Mouse (Mus musculus) neural tube, embryonic 11.5 days (tissue): ENCODE measurements around the gene Gm20388. TPM values are rescaled to one million over a fixed set of nuclear protein-coding genes. Genes with fewer than 3 reads are reported as not detected.

Source experiments
- ATAC-seq: fragments of 200-750 bp; cut with Nextera tagmentation; 2 replicates; pipeline ENCODE4 v1.8.0; 2017; ENCODE audit warnings: moderate number of reproducible peaks, mild to moderate bottlenecking, moderate TSS enrichment, moderate library complexity; ENCODE audit not compliant: insufficient read depth, low FRiP score, low TSS enrichment
- DNase-seq: peaks from one replicate; pipeline ENCODE4 v3.0.0-alpha.2; 2015; ENCODE audit warnings: low spot score
- H3K27ac ChIP-seq: fragments of 300-500 bp; sonication (generic); 2 replicates; pipeline ENCODE4 v1.5.1; 2014; ENCODE audit warnings: low read depth, mild to moderate bottlenecking, low read length
- H3K27me3 ChIP-seq: fragments of 300-500 bp; sonication (generic); 2 replicates; pipeline ENCODE4 v1.6.1; 2014; ENCODE audit warnings: mild to moderate bottlenecking, low read length, mixed read lengths; ENCODE audit not compliant: control insufficient read depth, insufficient read depth
- H3K36me3 ChIP-seq: fragments of 300-500 bp; sonication (generic); 2 replicates; pipeline ENCODE4 v1.6.1; 2014; ENCODE audit warnings: mild to moderate bottlenecking, low read length, moderate library complexity, mixed read lengths; ENCODE audit not compliant: control insufficient read depth, insufficient read depth
- H3K4me1 ChIP-seq: fragments of 300-500 bp; sonication (generic); 2 replicates; pipeline ENCODE4 v1.6.1; 2014; ENCODE audit warnings: low read length, mixed read lengths; ENCODE audit not compliant: control insufficient read depth, insufficient read depth
- H3K4me2 ChIP-seq: fragments of 300-500 bp; sonication (generic); 2 replicates; pipeline ENCODE4 v1.6.1; 2014; ENCODE audit warnings: low read depth, mild to moderate bottlenecking, moderate library complexity
- H3K4me3 ChIP-seq: fragments of 300-500 bp; sonication (generic); 2 replicates; pipeline ENCODE4 v1.5.1; 2014; ENCODE audit warnings: low read depth, low read length
- H3K9ac ChIP-seq: fragments of 300-500 bp; sonication (generic); 2 replicates; pipeline ENCODE4 v1.6.1; 2014; ENCODE audit warnings: mild to moderate bottlenecking, low read length
- H3K9me3 ChIP-seq: fragments of 300-500 bp; sonication (generic); 2 replicates; pipeline ENCODE4 v1.6.1; 2016; ENCODE audit warnings: low read length; ENCODE audit not compliant: control insufficient read depth
- WGBS: fragments of 180-500 bp; shearing (Covaris S2); extraction: QIAGEN DNeasy Blood & Tissue Kit; methylation state at CpG from one replicate; pipeline ENCODE4 v1.1.7; 2014; 5-methylcytosine and 5-hydroxymethylcytosine counted together
- polyA plus RNA-seq: library from polyadenylated mRNA; unstranded; fragments of >200 nt; fragmentation: Nextera tagmentation; extraction: Ambion mirVana; gene quantifications from 2 replicates; pipeline ENCODE4 v1.2.1, GENCODE M21; 2014

The Gm20388 gene
- polyA plus RNA-seq, 1 experiment from 2014 or later, result not detected

DNA sequence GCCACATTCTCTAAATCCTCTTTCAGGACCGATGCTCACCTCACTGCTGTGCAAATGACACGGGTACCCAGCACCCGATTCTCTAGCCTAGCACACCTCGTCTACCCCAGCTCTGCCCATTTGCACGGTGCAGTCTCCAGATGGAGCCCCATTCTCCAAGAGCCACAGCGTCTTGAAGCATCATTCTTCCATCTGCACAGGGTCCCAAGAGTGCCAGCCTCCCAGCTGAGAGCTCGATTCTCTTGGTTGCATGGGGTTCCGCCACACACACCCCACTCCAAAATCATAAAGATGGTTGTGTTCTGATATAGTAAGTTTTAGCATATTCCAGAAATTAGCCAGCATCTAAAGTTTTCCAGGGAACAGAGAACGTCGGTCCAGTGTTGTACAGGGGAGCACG, 2432.7 kb downstream of the Gm20388 start:
- Histone ChIP-seq H3K4me1 (peaks cover 10% of the 10 kb centered on the region), H3K27ac (no peak overlapping the region), H3K4me3 (peak overlapping the region; percentile 16; the same call in 1 of the 2 replicates), H3K4me2 (peak overlapping the region; percentile 33), H3K9ac (peak overlapping the region; percentile 18; the same call in 1 of the 2 replicates), H3K27me3 (peaks cover 21% of the 10 kb centered on the region), H3K36me3 (no peaks in the 10 kb centered on the region), H3K9me3 (no peaks in the 10 kb centered on the region)
- WGBS, result 6% methylated on average over 11 of the region's 11 CpGs
- ATAC-seq (no peak), DNase-seq (no peak)

GRCm38 (mm10) chr8:122343758-122344157, 2433.1 kb downstream of the Gm20388 start:
- H3K27ac ChIP-seq, result no peak overlapping the region
- peaks cover 10% of the 10 kb centered on the region for H3K4me1 ChIP-seq
- H3K36me3 ChIP-seq, result no peaks in the 10 kb centered on the region
- peak overlapping the region; percentile 33 for H3K4me2 ChIP-seq
- peaks cover 17% of the 10 kb centered on the region for H3K27me3 ChIP-seq
- no peaks in the 10 kb centered on the region for H3K9me3 ChIP-seq
- ATAC-seq (no peak), DNase-seq (peak; percentile 45)
- WGBS, result under 1% methylated on average over 13 of the region's 14 CpGs
- H3K9ac ChIP-seq, result peak overlapping the region; percentile 18; the same call in 1 of the 2 replicates
- H3K4me3 ChIP-seq, result peak overlapping the region; percentile 16; the same call in 1 of the 2 replicates

DNA sequence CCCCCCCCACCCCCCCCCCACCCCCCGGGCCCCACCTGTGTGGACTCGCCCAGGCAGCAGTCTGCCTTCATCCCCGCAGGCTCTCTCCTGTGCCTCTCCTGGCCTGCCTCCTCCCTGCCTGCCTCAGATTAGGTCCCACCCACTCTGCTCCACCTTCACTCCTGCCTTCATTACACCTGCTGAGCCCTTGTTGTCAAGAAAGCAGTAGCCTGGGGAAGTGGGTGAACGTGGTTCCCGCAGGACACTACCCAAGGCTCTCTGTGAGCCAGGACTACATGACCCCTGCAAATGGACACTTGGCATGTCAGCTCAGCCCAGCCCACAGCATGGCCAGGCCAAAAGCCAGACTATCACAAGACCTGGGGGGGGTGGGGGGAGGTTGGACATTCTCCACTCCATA, 2433.6 kb downstream of the Gm20388 start:
- H3K27ac ChIP-seq, result no peak overlapping the region
- no peak overlapping the region for H3K9ac ChIP-seq
- no peak overlapping the region for H3K4me2 ChIP-seq
- DNase-seq (no peak), ATAC-seq (no peak)
- no peaks in the 10 kb centered on the region for H3K36me3 ChIP-seq
- H3K4me1 ChIP-seq, result peaks cover 10% of the 10 kb centered on the region
- WGBS, result 3% methylated on average over 4 of the region's 5 CpGs
- peaks cover 17% of the 10 kb centered on the region; the same call in 1 of the 2 replicates for H3K27me3 ChIP-seq
- no peak overlapping the region for H3K4me3 ChIP-seq
- no peaks in the 10 kb centered on the region for H3K9me3 ChIP-seq

GRCm38 (mm10) chr8:122345181-122346095, 2434.8 kb downstream of the Gm20388 start:
- H3K27ac ChIP-seq, result no peak overlapping the region
- no peak overlapping the region for H3K4me3 ChIP-seq
- peaks cover 17% of the 10 kb centered on the region; the same call in 1 of the 2 replicates for H3K27me3 ChIP-seq
- no peaks in the 10 kb centered on the region for H3K9me3 ChIP-seq
- H3K4me2 ChIP-seq, result no peak overlapping the region
- peaks cover 10% of the 10 kb centered on the region for H3K4me1 ChIP-seq
- H3K9ac ChIP-seq, result no peak overlapping the region
- DNase-seq (no peak), ATAC-seq (no peak)
- no peaks in the 10 kb centered on the region for H3K36me3 ChIP-seq
- 57% methylated on average over 11 of the region's 12 CpGs for WGBS

DNA sequence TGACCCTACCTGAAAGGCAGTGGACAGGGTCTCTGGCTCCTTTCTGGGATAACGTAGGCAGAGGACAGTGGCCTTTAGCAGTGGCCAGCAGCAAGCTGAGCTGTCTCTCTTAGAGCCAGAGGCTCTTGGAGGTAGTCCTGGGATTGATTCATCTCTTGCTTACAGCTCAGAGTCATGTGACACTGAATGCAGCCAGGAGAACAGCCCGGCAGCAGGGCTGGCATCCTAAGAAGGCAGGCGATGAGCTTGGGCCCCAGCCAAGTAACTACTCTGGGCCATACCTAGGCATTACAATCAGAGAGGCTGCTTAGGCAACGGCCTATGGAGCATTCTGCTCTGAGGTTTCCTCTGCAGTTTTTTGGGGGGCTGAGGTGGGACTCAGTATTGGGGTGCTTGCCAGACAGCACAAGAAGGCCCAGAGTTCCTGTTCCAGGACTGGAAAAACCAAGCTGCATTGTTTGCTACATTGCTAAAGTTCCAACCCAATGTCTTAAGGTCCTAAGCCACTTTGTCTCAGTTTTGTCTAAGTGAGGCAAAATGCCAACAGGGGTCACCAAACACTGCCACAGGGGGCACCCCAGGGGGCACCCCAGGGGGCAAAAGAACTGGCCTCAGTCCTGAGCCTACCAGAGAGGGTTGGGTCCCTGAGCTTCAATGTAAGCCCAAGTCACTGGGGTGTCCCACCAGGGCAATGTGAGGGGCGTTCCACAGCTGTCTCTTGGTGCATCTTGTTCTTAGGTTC, 2437.3 kb downstream of the Gm20388 start:
- 86% methylated on average over 5 of the region's 5 CpGs for WGBS
- Histone ChIP-seq H3K4me1 (peaks cover 9% of the 10 kb centered on the region), H3K4me3 (no peak overlapping the region), H3K27ac (no peak overlapping the region), H3K36me3 (no peaks in the 10 kb centered on the region), H3K9me3 (no peaks in the 10 kb centered on the region), H3K4me2 (no peak overlapping the region), H3K9ac (no peak overlapping the region), H3K27me3 (peaks cover 14% of the 10 kb centered on the region; the same call in 1 of the 2 replicates)
- ATAC-seq (no peak), DNase-seq (no peak)

- no peak overlapping the region for H3K4me2 ChIP-seq
- no peak overlapping the region for H3K27ac ChIP-seq
- H3K4me1 ChIP-seq, result no peaks in the 10 kb centered on the region
- no peak for ATAC-seq
- H3K27me3 ChIP-seq, result peaks cover under 1% of the 10 kb centered on the region; the same call in 1 of the 2 replicates
- H3K36me3 ChIP-seq, result no peaks in the 10 kb centered on the region
- no peak overlapping the region for H3K9ac ChIP-seq
- H3K9me3 ChIP-seq, result no peaks in the 10 kb centered on the region
- WGBS, result 40% methylated on average over 15 of the region's 15 CpGs
- no peak for DNase-seq
- no peak overlapping the region for H3K4me3 ChIP-seq
Measured at GRCm38 (mm10) chr8:122349357-122350297, 2439.0 kb downstream of the Gm20388 start.

- Histone ChIP-seq H3K36me3 (no peaks in the 10 kb centered on the region), H3K4me2 (no peak overlapping the region), H3K9me3 (no peaks in the 10 kb centered on the region), H3K9ac (no peak overlapping the region), H3K4me1 (no peaks in the 10 kb centered on the region), H3K4me3 (no peak overlapping the region), H3K27ac (no peak overlapping the region), H3K27me3 (no peaks in the 10 kb centered on the region; the same call in 1 of the 2 replicates)
- DNase-seq (no peak), ATAC-seq (no peak)
- 44% methylated on average over 11 of the region's 11 CpGs for WGBS
Measured at GRCm38 (mm10) chr8:122350309-122351089, 2439.9 kb downstream of the Gm20388 start.
